Mouse (Mus musculus) lung, postnatal 0 days (tissue): Measurements from ENCODE around the gene Sez6. TPM values are rescaled to one million over a fixed set of nuclear protein-coding genes. Genes with fewer than 3 reads are reported as not detected.

ENCODE experiments used
- ATAC-seq: fragments of 200-750 bp; cut with Nextera tagmentation; 2 replicates; pipeline ENCODE4 v1.8.0; 2017; ENCODE audit warnings: moderate library complexity
- DNase-seq: peaks from one replicate; pipeline ENCODE4 v3.0.0-alpha.2; 2016; ENCODE audit warnings: low spot score
- H3K27ac ChIP-seq: fragments of 300-500 bp; sonication (generic); 2 replicates; pipeline ENCODE4 v1.5.1; 2014; ENCODE audit warnings: antibody characterized with exemption, mild to moderate bottlenecking, low read length, mixed read lengths
- H3K27me3 ChIP-seq: fragments of 300-500 bp; sonication (generic); replicated peaks from 2 replicates; pipeline ENCODE4 v1.6.1; 2014; ENCODE audit warnings: low read length, mixed read lengths; ENCODE audit not compliant: insufficient read depth
- H3K36me3 ChIP-seq: fragments of 300-500 bp; sonication (generic); 2 replicates; pipeline ENCODE4 v1.6.1; 2014; ENCODE audit warnings: low read length, mixed read lengths; ENCODE audit not compliant: insufficient read depth
- H3K4me1 ChIP-seq: fragments of 300-500 bp; sonication (generic); 2 replicates; pipeline ENCODE4 v1.6.1; 2014; ENCODE audit warnings: antibody characterized with exemption, low read depth, low read length, mixed read lengths; ENCODE audit not compliant: insufficient read depth
- H3K4me2 ChIP-seq: fragments of 300-500 bp; sonication (generic); replicated peaks from 2 replicates; pipeline ENCODE4 v1.6.1; 2014; ENCODE audit warnings: low read depth, mild to moderate bottlenecking, low read length, moderate library complexity, mixed read lengths
- H3K4me3 ChIP-seq: fragments of 300-500 bp; sonication (generic); 2 replicates; pipeline ENCODE4 v1.5.1; 2014; ENCODE audit warnings: low read depth, low read length
- H3K9ac ChIP-seq: fragments of 300-500 bp; sonication (generic); replicated peaks from 2 replicates; pipeline ENCODE4 v1.6.1; 2014; ENCODE audit warnings: low read depth, mild to moderate bottlenecking
- H3K9me3 ChIP-seq: fragments of 300-500 bp; sonication (generic); 2 replicates; pipeline ENCODE4 v1.6.1; 2016; ENCODE audit warnings: low read length, mixed read lengths
- CTCF ChIP-seq: IDR thresholded peaks from 2 replicates; pipeline ENCODE4 v1.5.1; 2016; ENCODE audit warnings: antibody characterized with exemption, mild to moderate bottlenecking
- EP300 ChIP-seq: IDR thresholded peaks from 2 replicates; pipeline ENCODE4 v1.6.1; 2016; ENCODE audit warnings: antibody characterized with exemption, mild to moderate bottlenecking, control low read depth
- WGBS: fragments of 180-500 bp; shearing (Covaris S2); extraction: QIAGEN DNeasy Blood & Tissue Kit; methylation state at CpG from one replicate; pipeline ENCODE4 v1.1.7; 2014; 5-methylcytosine and 5-hydroxymethylcytosine counted together
- polyA plus RNA-seq: library from polyadenylated mRNA; unstranded; fragments of >200 nt; fragmentation: Nextera tagmentation; extraction: Ambion mirVana; gene quantifications from 2 replicates; pipeline ENCODE4 v1.2.1, GENCODE M21; 2015

Sez6 gene
- polyA plus RNA-seq, 1 experiment from 2014 or later: 0.06 TPM

DNA sequence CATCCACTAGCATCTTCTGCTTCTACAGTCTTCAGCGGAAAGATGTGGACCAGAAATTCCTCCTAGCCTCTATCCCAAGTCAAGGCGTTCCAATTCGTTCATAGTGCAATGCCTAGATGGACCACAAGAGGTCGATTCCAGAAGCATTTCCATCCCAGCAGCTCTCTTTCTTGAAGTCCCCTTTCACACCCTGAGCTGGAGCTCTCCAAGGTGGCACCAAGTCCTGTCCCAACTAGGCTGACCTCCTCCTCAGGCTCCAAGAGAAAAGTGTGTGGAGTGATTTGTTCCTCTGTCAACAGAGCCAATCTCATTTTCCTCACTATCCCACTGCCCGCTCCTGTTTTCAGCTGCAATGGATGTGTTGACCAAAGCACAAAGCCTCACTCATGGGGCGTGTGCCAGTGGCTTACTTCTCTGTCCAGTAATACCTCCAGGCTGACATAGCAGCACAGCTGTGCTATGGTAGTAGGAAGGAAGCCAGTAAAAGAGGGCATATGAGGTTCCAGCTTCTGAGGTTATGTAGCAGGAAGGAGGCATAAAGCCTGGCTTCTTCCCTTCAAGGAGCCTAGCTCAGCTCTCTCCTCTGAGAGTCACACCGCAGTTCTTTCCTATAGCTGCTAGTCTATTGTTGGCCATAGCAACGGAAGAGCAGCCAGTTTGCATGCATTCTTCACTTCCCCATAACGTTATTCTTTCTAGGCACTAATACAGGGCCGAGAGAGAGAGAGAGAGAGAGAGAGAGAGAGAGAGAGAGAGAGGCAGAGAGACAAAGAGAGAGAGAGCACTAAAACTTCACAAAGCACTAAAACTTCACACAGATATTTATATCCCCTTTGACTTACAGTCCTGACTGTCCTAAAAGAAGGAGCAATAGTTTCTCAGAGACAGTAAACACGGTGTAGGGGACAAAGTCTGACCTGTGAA is 49.9 kb downstream of the Sez6 start:
- Histone ChIP-seq H3K4me2 (no peak overlapping the region), H3K36me3 (no peaks in the 10 kb centered on the region), H3K4me3 (no peak overlapping the region), H3K9me3 (no peaks in the 10 kb centered on the region), H3K9ac (no peak overlapping the region), H3K27ac (no peak overlapping the region), H3K4me1 (peaks cover 8% of the 10 kb centered on the region; the same call in 1 of the 2 replicates), H3K27me3 (no peaks in the 10 kb centered on the region)
- DNase-seq: peak; percentile 87
- ATAC-seq: no peak
- 31% methylated on average over 11 of the region's 11 CpGs for WGBS
- TF ChIP-seq CTCF (peak; percentile 84), EP300 (no peak)

GRCm38 (mm10) chr11:77981609-77982440 is 51.2 kb downstream of the Sez6 start:
- H3K9me3 ChIP-seq: no peaks in the 10 kb centered on the region
- H3K27ac ChIP-seq: peak overlapping the region; percentile 98
- no peaks in the 10 kb centered on the region for H3K36me3 ChIP-seq
- no peak for TF ChIP-seq CTCF
- TF ChIP-seq EP300: peak; percentile 62; the same call in 1 of the 2 replicates
- DNase-seq (peak; percentile 100), ATAC-seq (peak; percentile 83)
- peak overlapping the region; percentile 23; the same call in 1 of the 2 replicates for H3K9ac ChIP-seq
- no peaks in the 10 kb centered on the region for H3K27me3 ChIP-seq
- peaks cover 8% of the 10 kb centered on the region; the same call in 1 of the 2 replicates for H3K4me1 ChIP-seq
- peak overlapping the region; percentile 55 for H3K4me2 ChIP-seq
- under 1% methylated on average over 29 of the region's 29 CpGs for WGBS
- H3K4me3 ChIP-seq: peak overlapping the region; percentile 46

DNA sequence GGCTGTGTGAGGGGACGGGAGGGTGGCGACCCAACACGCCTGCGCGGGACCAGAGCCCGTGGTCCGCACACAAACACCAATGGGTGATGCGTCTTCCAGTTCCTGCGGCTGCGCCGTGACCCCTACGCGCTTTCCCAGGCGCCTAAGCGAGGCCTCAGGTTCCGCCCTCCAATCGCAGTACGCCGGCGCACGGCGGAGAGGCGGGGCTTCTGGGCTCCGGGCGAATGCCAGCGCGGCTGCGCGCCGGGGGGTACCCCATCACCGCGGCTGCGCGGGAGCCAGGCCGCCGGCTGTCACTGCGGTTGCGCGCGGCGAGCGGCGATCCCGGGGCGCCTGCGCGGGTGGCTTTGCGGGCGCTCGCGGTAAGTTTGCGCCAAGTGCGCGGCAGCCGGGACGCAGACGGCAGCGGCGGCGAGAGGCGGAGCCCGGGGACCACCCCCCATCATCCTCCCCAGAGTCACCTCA is 51.9 kb downstream of the Sez6 start, which contains the start of gene Phf12:
Phf12 (plus strand) TSS at position 314 of the 465 bp plus-strand sequence.
- Histone ChIP-seq H3K4me2 (peak within 1 kb of the TSS; percentile 93), H3K27me3 (no peaks in the 10 kb centered on the region), H3K4me3 (peak within 1 kb of the TSS; percentile 99), H3K9me3 (no peaks in the 10 kb centered on the region), H3K36me3 (no peaks in the 10 kb centered on the region), H3K4me1 (peaks cover 8% of the 10 kb centered on the region; the same call in 1 of the 2 replicates), H3K9ac (peak within 1 kb of the TSS; percentile 96), H3K27ac (peak within 1 kb of the TSS; percentile 98)
- ATAC-seq (peak; percentile 90), DNase-seq (peak; percentile 100)
- no peak for TF ChIP-seq CTCF
- no peak for TF ChIP-seq EP300
- 7% methylated on average over 36 of the region's 62 CpGs for WGBS

DNA sequence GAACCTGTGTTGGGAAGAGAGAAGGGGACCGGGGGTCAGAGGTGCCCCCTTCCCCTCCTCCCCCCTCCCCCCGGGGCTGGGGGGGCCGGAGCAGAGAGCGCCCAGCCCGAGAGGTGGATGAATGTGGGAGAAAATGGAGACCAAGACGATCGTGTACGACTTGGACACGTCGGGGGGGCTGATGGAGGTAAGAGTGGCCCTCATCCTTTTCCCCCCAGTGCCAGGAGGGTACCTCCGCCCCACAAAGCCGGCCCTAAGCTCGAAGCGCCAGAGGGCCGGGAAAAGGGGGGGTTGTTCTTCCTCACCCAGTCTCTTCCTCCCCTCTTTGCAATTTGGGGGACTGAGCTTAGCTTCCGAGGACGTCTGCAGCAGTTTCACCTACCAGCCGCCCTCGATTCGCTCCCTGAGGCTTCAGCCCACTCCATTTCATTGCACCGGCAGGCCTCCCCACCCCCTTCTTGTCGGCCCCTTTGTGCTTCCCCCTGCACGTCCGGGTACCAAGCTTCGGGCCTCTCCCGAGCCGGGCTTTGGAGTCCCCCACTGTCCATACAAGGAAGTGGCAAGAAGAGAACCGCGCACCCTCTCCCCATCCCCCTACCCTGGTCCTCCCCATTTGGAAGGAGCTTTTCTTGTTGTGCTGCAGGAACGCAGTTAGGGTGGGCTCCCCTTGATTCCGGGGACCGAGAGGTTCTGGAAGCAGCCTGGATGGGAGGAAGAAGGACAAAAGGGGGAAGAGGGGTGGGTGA is 52.8 kb downstream of the Sez6 start:
- WGBS: 0% methylated on average over 18 of the region's 32 CpGs
- Histone ChIP-seq H3K9me3 (no peaks in the 10 kb centered on the region), H3K4me1 (peaks cover 8% of the 10 kb centered on the region; the same call in 1 of the 2 replicates), H3K27me3 (no peaks in the 10 kb centered on the region), H3K27ac (peak overlapping the region; percentile 94), H3K4me3 (peak overlapping the region; percentile 99), H3K9ac (peak overlapping the region; percentile 96), H3K36me3 (no peaks in the 10 kb centered on the region), H3K4me2 (peak overlapping the region; percentile 93)
- DNase-seq (peak; percentile 71), ATAC-seq (no peak)
- no peak for TF ChIP-seq CTCF
- no peak for TF ChIP-seq EP300

- 0 out of 2 replicates have a peak, but pooled peaks cover 6% of the 10 kb centered on the region for H3K36me3 ChIP-seq
- H3K4me2 ChIP-seq: peak overlapping the region; percentile 93
- peak overlapping the region; percentile 99 for H3K4me3 ChIP-seq
- ATAC-seq (0 out of 2 replicates have a peak, but pooled peaks have one; percentile 4), DNase-seq (peak; percentile 80)
- H3K9me3 ChIP-seq: no peaks in the 10 kb centered on the region
- peak overlapping the region; percentile 96 for H3K9ac ChIP-seq
- no peaks in the 10 kb centered on the region for H3K27me3 ChIP-seq
- WGBS: under 1% methylated on average over 56 of the region's 63 CpGs
- peak overlapping the region; percentile 94 for H3K27ac ChIP-seq
- no peak for TF ChIP-seq EP300
- peak; percentile 15; the same call in 1 of the 2 replicates for TF ChIP-seq CTCF
- peaks cover 8% of the 10 kb centered on the region; the same call in 1 of the 2 replicates for H3K4me1 ChIP-seq
These were observed 53.6 kb downstream of the Sez6 start for GRCm38 (mm10) chr11:77983937-77984835.
